Mouse (Mus musculus): Measurements from ENCODE around the gene Avpr1b. TPM values are rescaled to one million over a fixed set of nuclear protein-coding genes. Genes with fewer than 3 reads are reported as not detected.
"Not testable (repeated sequence)": the region's sequence is repeated elsewhere in the genome, so short reads cannot be mapped to it uniquely, and the experiment has no call there.

Avpr1b gene
- polyA plus RNA-seq, 1 experiment from 2014 or later, result not detected

GRCm38 (mm10) chr1:131624175-131624835 is 25.3 kb downstream of the Avpr1b start:
- Histone ChIP-seq H3K9me3 (no peaks in the 10 kb centered on the region), H3K4me2 (no peak overlapping the region), H3K9ac (no peak overlapping the region), H3K36me3 (no peaks in the 10 kb centered on the region), H3K27me3 (no peaks in the 10 kb centered on the region), H3K4me1 (replicated peaks) (no peaks in the 10 kb centered on the region), H3K27ac (replicated peaks) (no peak overlapping the region), H3K4me3 (no peak overlapping the region)
- ATAC-seq (ENCODE audit: low FRiP score, low read depth), result no peak
- WGBS, result 70% methylated on average over 3 of the region's 3 CpGs

- no peak overlapping the region for H3K9ac ChIP-seq
- no peak for ATAC-seq (ENCODE audit: low FRiP score, low read depth)
- WGBS, result 89% methylated on average over 6 of the region's 6 CpGs
Measured at GRCm38 (mm10) chr1:131626200-131626599, 27.2 kb downstream of the Avpr1b start.

GRCm38 (mm10) chr1:131632216-131632615 is 33.2 kb downstream of the Avpr1b start:
- H3K9ac ChIP-seq; H3K36me3 ChIP-seq; H3K4me2 ChIP-seq; H3K9me3 ChIP-seq; H3K4me1 ChIP-seq (replicated peaks); ATAC-seq (ENCODE audit: low FRiP score, low read depth); H3K27me3 ChIP-seq; H3K27ac ChIP-seq (replicated peaks); H3K4me3 ChIP-seq: not testable (repeated sequence)
- WGBS, result 51% methylated on average over 6 of the region's 6 CpGs

More at GRCm38 (mm10) chr1:131626200-131626599, 27.2 kb downstream of the Avpr1b start:
- Histone ChIP-seq H3K4me3 (no peak overlapping the region), H3K27ac (replicated peaks) (no peak overlapping the region), H3K9me3 (no peaks in the 10 kb centered on the region), H3K27me3 (no peaks in the 10 kb centered on the region), H3K4me2 (no peak overlapping the region), H3K36me3 (no peaks in the 10 kb centered on the region), H3K4me1 (replicated peaks) (no peaks in the 10 kb centered on the region)

GRCm38 (mm10) chr1:131634495-131634894 is 35.5 kb downstream of the Avpr1b start:
- no peaks in the 10 kb centered on the region for H3K27me3 ChIP-seq
- no peak for ATAC-seq (ENCODE audit: low FRiP score, low read depth)
- no peak overlapping the region for H3K4me3 ChIP-seq
- no peaks in the 10 kb centered on the region for H3K36me3 ChIP-seq
- H3K9me3 ChIP-seq, result no peaks in the 10 kb centered on the region
- H3K4me2 ChIP-seq, result no peak overlapping the region
- no peak overlapping the region for H3K9ac ChIP-seq
- no peaks in the 10 kb centered on the region for H3K4me1 ChIP-seq (replicated peaks)
- H3K27ac ChIP-seq (replicated peaks), result no peak overlapping the region

- WGBS, result 81% methylated on average over 9 of the region's 9 CpGs
- Histone ChIP-seq H3K27ac (replicated peaks) (no peak within 1 kb of the TSS), H3K4me3 (no peak within 1 kb of the TSS), H3K9ac (no peak within 1 kb of the TSS), H3K27me3 (no peaks in the 10 kb centered on the region), H3K36me3 (no peaks in the 10 kb centered on the region), H3K9me3 (no peaks in the 10 kb centered on the region), H3K4me1 (replicated peaks) (no peaks in the 10 kb centered on the region), H3K4me2 (no peak within 1 kb of the TSS)
- no peak for ATAC-seq (ENCODE audit: low FRiP score, low read depth)
Measured at GRCm38 (mm10) chr1:131637791-131638540, 38.9 kb downstream of the Avpr1b start, which contains the start of gene Ctse. TSS of gene Ctse (plus strand) at chr1:131638306.

- Histone ChIP-seq H3K36me3 (no peaks in the 10 kb centered on the region), H3K4me3 (no peak overlapping the region), H3K27ac (replicated peaks) (no peak overlapping the region), H3K9ac (no peak overlapping the region), H3K4me1 (replicated peaks) (no peaks in the 10 kb centered on the region), H3K4me2 (no peak overlapping the region), H3K27me3 (no peaks in the 10 kb centered on the region), H3K9me3 (no peaks in the 10 kb centered on the region)
- no peak for ATAC-seq (ENCODE audit: low FRiP score, low read depth)
- 87% methylated on average over 9 of the region's 9 CpGs for WGBS
Measured at GRCm38 (mm10) chr1:131638541-131639421, 39.7 kb downstream of the Avpr1b start.

- Histone ChIP-seq H3K4me3 (no peak overlapping the region), H3K4me2 (no peak overlapping the region), H3K27me3 (no peaks in the 10 kb centered on the region), H3K9ac (no peak overlapping the region), H3K4me1 (replicated peaks) (no peaks in the 10 kb centered on the region), H3K36me3 (no peaks in the 10 kb centered on the region), H3K9me3 (no peaks in the 10 kb centered on the region), H3K27ac (replicated peaks) (no peak overlapping the region)
- no peak for ATAC-seq (ENCODE audit: low FRiP score, low read depth)
- 81% methylated on average over 4 of the region's 4 CpGs for WGBS
Measured at GRCm38 (mm10) chr1:131640062-131640461, 41.0 kb downstream of the Avpr1b start.

- ATAC-seq (ENCODE audit: low FRiP score, low read depth), result no peak
- Histone ChIP-seq H3K36me3 (no peaks in the 10 kb centered on the region), H3K27ac (replicated peaks) (no peak overlapping the region), H3K27me3 (no peaks in the 10 kb centered on the region), H3K4me2 (no peak overlapping the region), H3K4me3 (no peak overlapping the region), H3K9ac (no peak overlapping the region), H3K4me1 (replicated peaks) (no peaks in the 10 kb centered on the region), H3K9me3 (no peaks in the 10 kb centered on the region)
- 93% methylated on average over 13 of the region's 13 CpGs for WGBS
Measured at GRCm38 (mm10) chr1:131641565-131641964, 42.5 kb downstream of the Avpr1b start.

- no peaks in the 10 kb centered on the region for H3K4me1 ChIP-seq (replicated peaks)
- 95% methylated on average over 2 of the region's 2 CpGs for WGBS
- no peak for ATAC-seq (ENCODE audit: low FRiP score, low read depth)
- H3K9me3 ChIP-seq, result no peaks in the 10 kb centered on the region
- H3K9ac ChIP-seq, result no peak overlapping the region
- H3K27ac ChIP-seq (replicated peaks), result no peak overlapping the region
- H3K4me2 ChIP-seq, result no peak overlapping the region
- no peak overlapping the region for H3K4me3 ChIP-seq
- no peaks in the 10 kb centered on the region for H3K27me3 ChIP-seq
- H3K36me3 ChIP-seq, result no peaks in the 10 kb centered on the region
Measured at GRCm38 (mm10) chr1:131642251-131642650, 43.2 kb downstream of the Avpr1b start.

- H3K36me3 ChIP-seq, result no peaks in the 10 kb centered on the region
- H3K4me1 ChIP-seq (replicated peaks), result peaks cover 12% of the 10 kb centered on the region
- 71% methylated on average over 12 of the region's 12 CpGs for WGBS
- H3K4me3 ChIP-seq, result no peak overlapping the region
- no peak for ATAC-seq (ENCODE audit: low FRiP score, low read depth)
- no peaks in the 10 kb centered on the region for H3K27me3 ChIP-seq
- H3K9me3 ChIP-seq, result no peaks in the 10 kb centered on the region
- H3K27ac ChIP-seq (replicated peaks), result no peak overlapping the region
- no peak overlapping the region for H3K9ac ChIP-seq
- H3K4me2 ChIP-seq, result no peak overlapping the region
Measured at GRCm38 (mm10) chr1:131652670-131653443, 53.8 kb downstream of the Avpr1b start.

- Histone ChIP-seq H3K9me3 (no peaks in the 10 kb centered on the region), H3K4me3 (no peak overlapping the region), H3K4me2 (no peak overlapping the region), H3K9ac (no peak overlapping the region), H3K27me3 (no peaks in the 10 kb centered on the region), H3K27ac (replicated peaks) (no peak overlapping the region), H3K4me1 (replicated peaks) (peaks cover 12% of the 10 kb centered on the region), H3K36me3 (no peaks in the 10 kb centered on the region)
- 93% methylated on average over 6 of the region's 6 CpGs for WGBS
- ATAC-seq (ENCODE audit: low FRiP score, low read depth), result no peak
Measured at GRCm38 (mm10) chr1:131655601-131656000, 56.6 kb downstream of the Avpr1b start.

Measured in hindbrain, embryonic 15.5 days (tissue).